Mouse (Mus musculus) liver, adult 2 months (tissue): ENCODE measurements around the gene Cog6. TPM values are rescaled to one million over a fixed set of nuclear protein-coding genes. Genes with fewer than 3 reads are reported as not detected.
A peak's percentile ranks its signal among the peaks of the same experiment; 100 is the strongest.
"Not testable (repeated sequence)": the region's sequence is repeated elsewhere in the genome, so short reads cannot be mapped to it uniquely, and the experiment has no call there.

ENCODE experiments used
- DNase-seq: peaks from one replicate; pipeline ENCODE4 v3.0.0-alpha.2; 2011; ENCODE audit warnings: low read depth, low spot score; ENCODE audit errors: extremely low read depth
- H3K27ac ChIP-seq: fragments of 200-500 bp; replicated peaks from 2 replicates; pipeline ENCODE4 v1.5.1; 2012; ENCODE audit warnings: low read depth, mild to moderate bottlenecking, control low read depth, inconsistent platforms, low read length; ENCODE audit not compliant: insufficient read depth
- H3K27me3 ChIP-seq: fragments of 200-500 bp; 2 replicates; pipeline ENCODE4 v1.6.1; 2012; ENCODE audit warnings: mild to moderate bottlenecking, moderate library complexity, low read length, inconsistent platforms; ENCODE audit not compliant: control insufficient read depth, insufficient read depth
- H3K36me3 ChIP-seq: fragments of 200-500 bp; 2 replicates; pipeline ENCODE4 v1.6.1; 2012; ENCODE audit warnings: low read length, inconsistent platforms; ENCODE audit not compliant: control insufficient read depth, insufficient read depth
- H3K4me1 ChIP-seq: fragments of 200-500 bp; 2 replicates; pipeline ENCODE4 v1.6.1; 2011; ENCODE audit warnings: low read length; ENCODE audit not compliant: control insufficient read depth, insufficient read depth
- H3K4me3 ChIP-seq: fragments of 200-500 bp; 2 replicates; pipeline ENCODE4 v1.5.1; 2011; ENCODE audit warnings: low read depth, mild to moderate bottlenecking, control low read depth, low read length, moderate library complexity; ENCODE audit not compliant: insufficient read depth
- H3K79me2 ChIP-seq: fragments of 200-500 bp; 2 replicates; pipeline ENCODE4 v1.6.1; 2012; ENCODE audit warnings: inconsistent platforms, mild to moderate bottlenecking, low read length, moderate library complexity; ENCODE audit not compliant: control insufficient read depth, insufficient read depth
- H3K9ac ChIP-seq: fragments of 200-500 bp; 2 replicates; pipeline ENCODE4 v1.6.1; 2012; ENCODE audit warnings: low read depth, mild to moderate bottlenecking, control low read depth, inconsistent platforms, low read length
- CTCF ChIP-seq: fragments of 200-500 bp; IDR thresholded peaks from 2 replicates; pipeline ENCODE4 v1.5.1; 2011; ENCODE audit warnings: low read depth, low read length, control low read depth
- POLR2A ChIP-seq: fragments of 200-500 bp; IDR thresholded peaks from 2 replicates; pipeline ENCODE4 v1.6.1; 2011; ENCODE audit warnings: low read length, control low read depth; ENCODE audit not compliant: insufficient read depth; ENCODE audit errors: extremely low read depth
- WGBS: fragments of 180-500 bp; shearing (Covaris S2); methylation state at CpG from one replicate; pipeline ENCODE4 v1.1.7; 2018; 5-methylcytosine and 5-hydroxymethylcytosine counted together
- polyA plus RNA-seq: library from polyadenylated mRNA; depleted of rRNA; stranded (reverse); fragments of >200 nt; gene quantifications from 2 replicates; pipeline ENCODE4 v1.2.3, GENCODE M21; 2012
- total RNA-seq: library from RNA; depleted of rRNA; stranded (reverse); fragments of >200 nt; gene quantifications from 2 replicates; pipeline ENCODE4 v1.2.3, GENCODE M21; 2014

Cog6 gene
- total and polyA plus RNA-seq, 2 experiments, result 12.0 to 20.0 TPM

DNA sequence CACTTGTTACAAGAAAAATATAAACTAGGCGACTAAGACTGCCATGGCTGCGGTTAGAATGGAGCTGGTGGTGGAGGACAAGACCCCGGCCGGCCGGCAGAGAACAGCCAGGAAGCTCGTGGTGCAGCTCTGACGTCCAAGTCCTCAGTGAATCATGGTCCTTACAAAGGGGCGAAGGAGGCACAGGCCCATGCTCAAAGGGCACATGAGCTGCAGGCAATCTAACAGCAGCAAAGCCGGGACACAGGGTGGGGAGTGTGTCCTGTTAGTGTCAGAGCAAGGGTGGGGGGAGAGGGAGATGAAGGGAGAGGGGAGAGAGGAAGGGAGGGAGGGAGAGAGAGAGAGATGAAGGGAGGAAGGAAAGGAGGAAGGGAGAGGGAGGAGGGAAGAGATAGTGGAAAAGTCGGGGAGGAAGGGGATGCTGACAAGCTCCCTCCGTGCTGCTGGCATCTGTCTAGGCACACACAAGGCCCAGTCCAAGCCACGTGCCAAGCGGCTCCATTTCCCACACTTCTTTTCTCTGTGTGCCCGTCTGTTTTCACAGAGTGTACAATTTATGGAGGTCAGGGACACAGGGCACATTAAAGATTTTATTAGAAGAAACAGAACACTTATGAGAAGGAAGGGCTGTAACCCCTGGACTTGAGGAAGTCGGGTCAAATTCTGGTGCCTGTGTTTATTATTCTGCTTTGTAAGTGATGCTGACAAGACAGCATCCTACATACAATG, 17.9 kb downstream of the Cog6 start:
- Histone ChIP-seq H3K79me2 (no peaks in the 10 kb centered on the region), H3K36me3 (peaks cover 29% of the 10 kb centered on the region; the same call in 1 of the 2 replicates), H3K4me1 (no peaks in the 10 kb centered on the region), H3K9ac (no peak overlapping the region), H3K4me3 (no peak overlapping the region), H3K27me3 (no peaks in the 10 kb centered on the region), H3K27ac (no peak overlapping the region)
- peak; percentile 15 for DNase-seq
- TF ChIP-seq POLR2A, result no peak
- TF ChIP-seq CTCF, result no peak
- WGBS, result 79% methylated on average over 15 of the region's 15 CpGs

DNA sequence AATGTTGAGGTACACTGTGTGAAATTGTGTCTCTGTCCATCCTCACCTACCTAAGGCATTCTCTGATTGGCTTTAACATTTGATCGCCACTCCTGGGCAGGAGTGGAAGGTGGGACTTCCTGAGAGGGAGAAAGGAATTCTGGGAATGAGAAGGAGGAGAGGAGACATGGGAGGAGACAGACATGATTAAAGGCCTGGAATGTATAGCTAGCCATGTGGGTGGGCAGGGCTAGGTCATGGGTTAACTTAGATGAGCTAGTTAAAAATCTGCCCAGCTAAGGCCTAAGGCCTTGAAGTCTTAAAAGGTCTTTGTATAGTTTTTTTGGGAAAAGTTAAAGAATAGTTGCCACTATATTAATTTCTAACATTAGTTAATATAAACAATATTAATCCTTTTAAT, 19.7 kb downstream of the Cog6 start:
- Histone ChIP-seq H3K4me1 (no peaks in the 10 kb centered on the region), H3K4me3 (no peak overlapping the region), H3K9ac (no peak overlapping the region), H3K27me3 (no peaks in the 10 kb centered on the region), H3K27ac (no peak overlapping the region), H3K36me3 (peaks cover 30% of the 10 kb centered on the region; the same call in 1 of the 2 replicates), H3K79me2 (no peaks in the 10 kb centered on the region)
- DNase-seq, result no peak
- 87% methylated on average over 1 of the region's 1 CpGs for WGBS
- TF ChIP-seq CTCF, result no peak
- TF ChIP-seq POLR2A, result no peak

DNA sequence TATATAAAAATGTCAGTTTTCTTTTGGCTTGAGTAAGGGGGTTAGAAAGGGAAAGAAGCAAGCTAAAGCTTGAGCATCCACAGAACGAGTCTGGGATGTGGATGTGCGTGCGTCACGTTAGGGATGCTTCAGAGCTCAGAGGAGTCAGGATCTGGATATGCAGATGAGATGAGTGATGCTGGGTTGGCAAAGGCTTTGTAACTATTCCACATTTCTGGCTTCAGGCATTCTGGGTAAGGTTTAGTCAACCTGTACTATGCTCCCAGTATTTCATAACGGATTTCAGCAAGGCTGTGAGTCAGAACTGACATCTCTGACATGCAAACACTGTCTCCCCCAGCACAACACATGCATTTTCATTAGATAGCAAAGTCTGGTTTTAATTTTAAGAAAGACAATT, 20.4 kb downstream of the Cog6 start:
- no peak overlapping the region for H3K4me3 ChIP-seq
- peak; percentile 37 for DNase-seq
- no peak overlapping the region for H3K27ac ChIP-seq
- no peaks in the 10 kb centered on the region for H3K27me3 ChIP-seq
- TF ChIP-seq POLR2A, result no peak
- TF ChIP-seq CTCF, result no peak
- H3K9ac ChIP-seq, result no peak overlapping the region
- H3K4me1 ChIP-seq, result no peaks in the 10 kb centered on the region
- 84% methylated on average over 5 of the region's 5 CpGs for WGBS
- H3K36me3 ChIP-seq, result peaks cover 26% of the 10 kb centered on the region; the same call in 1 of the 2 replicates
- no peaks in the 10 kb centered on the region for H3K79me2 ChIP-seq

DNA sequence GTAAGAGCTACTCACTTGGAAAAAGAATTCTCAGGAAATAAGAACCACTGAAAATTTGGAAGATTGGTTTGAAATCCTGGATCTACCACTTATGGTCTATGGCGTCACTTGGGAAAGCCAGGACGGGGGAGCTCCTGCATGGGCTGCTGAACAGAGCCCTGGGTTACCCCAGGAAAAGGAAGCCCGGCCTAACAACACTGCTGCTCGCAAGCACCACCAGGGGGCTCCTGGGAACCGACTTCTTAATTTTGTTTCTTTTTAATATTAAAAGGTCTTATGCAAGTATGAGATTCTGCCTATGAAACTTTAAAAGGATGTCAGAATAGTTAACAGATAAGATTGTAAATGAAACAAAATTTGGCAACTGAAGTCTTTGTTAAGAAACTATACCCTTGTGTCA, 22.4 kb downstream of the Cog6 start:
- Histone ChIP-seq H3K4me3 (no peak overlapping the region), H3K27me3 (no peaks in the 10 kb centered on the region), H3K9ac (no peak overlapping the region), H3K4me1 (no peaks in the 10 kb centered on the region), H3K36me3 (peaks cover 30% of the 10 kb centered on the region), H3K79me2 (no peaks in the 10 kb centered on the region), H3K27ac (no peak overlapping the region)
- no peak for DNase-seq
- TF ChIP-seq CTCF (peak; percentile 24; the same call in 1 of the 2 replicates), POLR2A (no peak)
- WGBS, result 86% methylated on average over 5 of the region's 5 CpGs

DNA sequence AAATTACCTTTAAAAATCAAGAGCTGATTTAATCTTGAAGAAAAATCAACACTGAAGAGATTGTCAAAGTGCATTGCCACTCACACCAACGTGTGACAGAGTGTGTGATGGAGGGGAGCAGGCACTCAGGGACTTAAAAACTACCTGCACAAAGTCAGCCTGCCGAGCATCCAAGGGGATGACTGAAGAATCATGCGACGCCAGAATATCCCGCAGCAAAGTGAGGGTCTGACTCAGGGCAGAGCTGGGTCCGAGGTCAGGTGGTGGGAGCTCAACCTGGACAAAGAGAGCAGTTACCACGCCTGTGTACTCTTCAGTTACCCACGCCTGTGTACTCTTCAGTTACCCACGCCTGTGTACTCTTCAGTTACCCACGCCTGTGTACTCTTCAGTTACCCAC, 23.7 kb downstream of the Cog6 start:
- Histone ChIP-seq H3K27ac (no peak overlapping the region), H3K36me3 (peaks cover 31% of the 10 kb centered on the region), H3K4me3 (no peak overlapping the region), H3K27me3 (no peaks in the 10 kb centered on the region), H3K79me2 (no peaks in the 10 kb centered on the region), H3K9ac (no peak overlapping the region), H3K4me1 (no peaks in the 10 kb centered on the region)
- 92% methylated on average over 10 of the region's 10 CpGs for WGBS
- DNase-seq, result no peak
- TF ChIP-seq CTCF (no peak), POLR2A (no peak)

DNA sequence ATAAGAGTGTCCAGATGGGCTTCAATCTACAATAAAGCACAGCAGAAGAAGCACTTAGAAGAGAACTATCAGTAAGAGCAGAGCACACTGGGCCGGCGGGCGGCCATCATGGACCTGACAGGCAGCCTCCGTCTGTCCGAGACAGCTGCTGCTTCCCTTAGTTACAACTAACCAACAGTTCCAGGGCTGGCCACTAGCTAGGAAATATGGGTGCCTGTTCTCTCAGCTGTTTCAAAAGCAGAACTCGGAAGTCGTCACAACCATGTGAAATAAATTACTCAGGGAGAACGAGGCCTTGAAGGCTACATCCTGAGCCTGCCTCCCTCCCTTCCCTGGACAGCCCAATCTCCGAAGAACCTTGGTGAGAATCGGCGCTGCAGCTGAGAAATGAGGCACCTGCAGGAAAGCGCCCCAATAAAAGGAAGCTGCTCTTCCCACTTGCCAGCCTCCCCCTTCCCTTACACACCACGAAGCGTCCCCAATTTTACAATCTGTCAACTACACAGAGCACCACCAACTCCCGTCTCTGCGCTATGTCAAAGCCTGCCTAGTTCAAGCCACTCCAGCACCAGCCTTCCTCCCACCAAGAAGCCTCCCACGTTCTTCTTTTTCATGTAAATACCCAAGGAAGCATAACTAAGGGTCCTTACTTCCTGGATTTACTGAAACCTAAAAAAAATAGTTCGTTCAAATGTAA, 26.8 kb downstream of the Cog6 start:
- peaks cover 26% of the 10 kb centered on the region for H3K36me3 ChIP-seq
- H3K79me2 ChIP-seq, result no peaks in the 10 kb centered on the region
- no peak overlapping the region for H3K27ac ChIP-seq
- no peak overlapping the region for H3K4me3 ChIP-seq
- 82% methylated on average over 18 of the region's 18 CpGs for WGBS
- no peak for DNase-seq
- no peaks in the 10 kb centered on the region for H3K4me1 ChIP-seq
- no peak overlapping the region for H3K9ac ChIP-seq
- TF ChIP-seq POLR2A (no peak), CTCF (no peak)
- no peaks in the 10 kb centered on the region for H3K27me3 ChIP-seq

DNA sequence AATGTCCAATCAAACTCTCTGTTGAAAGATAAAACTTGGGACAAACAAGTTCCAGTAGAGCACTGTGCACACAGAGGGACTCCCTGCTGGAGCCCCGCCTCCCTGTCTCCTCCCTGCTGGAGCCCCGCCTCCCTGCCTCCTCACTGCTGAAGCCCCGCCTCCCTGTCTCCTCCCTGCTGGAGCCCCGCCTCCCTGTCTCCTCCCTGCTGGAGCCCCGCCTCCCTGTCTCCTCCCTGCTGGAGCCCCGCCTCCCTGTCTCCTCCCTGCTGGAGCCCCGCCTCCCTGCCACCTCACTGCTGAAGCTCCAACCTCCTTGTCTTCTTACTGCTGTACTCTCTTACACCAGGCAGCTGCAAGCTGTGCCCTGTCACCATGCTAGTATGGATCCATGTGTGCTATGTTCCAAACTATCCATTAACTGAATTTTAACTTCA, 31.5 kb downstream of the Cog6 start:
- not testable (repeated sequence) for H3K4me1 ChIP-seq, H3K27ac ChIP-seq, H3K4me3 ChIP-seq, H3K27me3 ChIP-seq, H3K79me2 ChIP-seq, H3K9ac ChIP-seq
- peak; percentile 40 for DNase-seq
- WGBS, result 92% methylated on average over 4 of the region's 7 CpGs
- H3K36me3 ChIP-seq, result peaks cover 42% of the 10 kb centered on the region
